Mouse (Mus musculus): ENCODE data around the gene St8sia4. TPM values are rescaled to one million over a fixed set of nuclear protein-coding genes. Genes with fewer than 3 reads are reported as not detected.

St8sia4 gene
- 38.9 TPM for polyA plus RNA-seq (2017; shearing (Covaris generic))

DNA sequence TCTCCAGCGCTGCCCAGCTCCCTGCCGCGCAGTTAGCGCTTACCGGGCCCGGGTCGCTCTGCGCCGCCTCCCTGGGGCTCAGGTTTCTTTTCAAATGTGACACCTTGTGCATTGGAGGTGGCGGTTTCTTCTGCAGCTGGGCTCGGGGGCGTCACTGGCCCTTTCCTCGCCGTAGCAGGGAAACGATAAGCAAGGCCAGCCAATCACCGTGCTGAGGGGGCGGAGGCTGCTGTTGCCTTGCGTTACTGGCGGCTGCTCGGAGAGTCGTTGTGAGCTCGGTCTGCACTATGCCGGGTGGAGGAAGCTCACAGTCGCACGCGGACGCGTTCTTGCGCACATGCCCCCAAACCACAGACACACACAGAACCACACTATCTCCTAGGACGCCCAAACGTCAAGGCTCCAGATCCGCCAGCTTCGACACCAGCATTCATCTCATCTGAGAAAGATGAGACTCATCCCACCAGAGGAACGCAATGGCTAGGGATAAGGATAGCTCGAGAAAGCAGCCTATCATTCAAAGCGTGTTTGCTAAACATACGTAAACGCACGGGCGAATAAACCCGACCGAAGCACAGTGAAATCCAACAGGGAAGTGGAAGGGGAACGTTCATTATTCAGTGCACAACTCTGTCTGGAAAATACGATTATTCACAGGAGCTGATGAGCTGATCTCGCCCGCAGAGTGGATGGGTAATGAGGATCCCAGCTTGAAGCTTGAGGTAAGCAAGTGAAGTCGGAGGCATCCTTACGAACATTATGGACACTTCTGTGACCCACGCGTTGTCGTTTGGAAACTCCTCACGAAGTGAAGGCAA, at the start of gene St8sia4:
Gene St8sia4, minus strand, starts transcription at position 137 of the 818 bp plus-strand sequence.

